Mouse (Mus musculus): Measurements from ENCODE around the gene Babam2.

DNA sequence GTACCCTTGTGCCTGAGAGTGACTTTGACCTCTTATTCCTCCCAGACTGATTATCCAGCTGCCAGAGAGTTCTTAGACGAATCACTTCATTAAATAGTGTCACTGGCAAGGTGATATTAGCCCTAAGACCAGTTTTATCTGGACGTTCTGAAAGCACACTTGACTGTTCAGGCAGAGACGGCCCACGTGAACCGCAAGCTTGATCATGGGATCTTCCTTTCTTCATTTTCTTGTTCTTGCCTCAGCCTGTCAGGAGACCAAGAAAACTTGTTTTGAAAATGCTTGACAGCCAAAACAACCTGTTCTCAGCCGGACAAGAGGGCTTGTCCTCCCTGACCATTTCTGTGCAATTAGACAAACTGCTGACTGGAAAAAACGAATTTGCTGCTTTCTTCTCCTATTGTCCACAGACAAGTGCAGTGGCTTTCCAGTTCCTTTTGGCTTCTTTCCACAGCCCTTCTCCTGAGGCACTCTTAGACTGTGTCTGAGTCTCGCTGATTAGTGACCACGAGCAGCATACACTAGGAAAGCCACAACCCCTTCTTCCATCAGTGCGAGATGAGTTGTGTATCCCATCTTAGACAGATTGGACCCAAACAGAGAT lies 372.2 kb downstream of the Babam2 start:
- TF ChIP-seq CTCF (IDR thresholded peaks at IDR 0.05; ENCODE audit: low read depth, low read length) (no peak), POLR2A (IDR thresholded peaks at IDR 0.05; ENCODE audit: insufficient read depth, low read length) (no peak)
